Mouse (Mus musculus): ENCODE data around the gene Rims4. TPM values are rescaled to one million over a fixed set of nuclear protein-coding genes. Genes with fewer than 3 reads are reported as not detected.

Gene Rims4
- 0.14 TPM in 1 of 2 replicates, not detected in the other for polyA plus RNA-seq (2011; ENCODE audit: insufficient read length, low read depth, missing spikeins)

DNA sequence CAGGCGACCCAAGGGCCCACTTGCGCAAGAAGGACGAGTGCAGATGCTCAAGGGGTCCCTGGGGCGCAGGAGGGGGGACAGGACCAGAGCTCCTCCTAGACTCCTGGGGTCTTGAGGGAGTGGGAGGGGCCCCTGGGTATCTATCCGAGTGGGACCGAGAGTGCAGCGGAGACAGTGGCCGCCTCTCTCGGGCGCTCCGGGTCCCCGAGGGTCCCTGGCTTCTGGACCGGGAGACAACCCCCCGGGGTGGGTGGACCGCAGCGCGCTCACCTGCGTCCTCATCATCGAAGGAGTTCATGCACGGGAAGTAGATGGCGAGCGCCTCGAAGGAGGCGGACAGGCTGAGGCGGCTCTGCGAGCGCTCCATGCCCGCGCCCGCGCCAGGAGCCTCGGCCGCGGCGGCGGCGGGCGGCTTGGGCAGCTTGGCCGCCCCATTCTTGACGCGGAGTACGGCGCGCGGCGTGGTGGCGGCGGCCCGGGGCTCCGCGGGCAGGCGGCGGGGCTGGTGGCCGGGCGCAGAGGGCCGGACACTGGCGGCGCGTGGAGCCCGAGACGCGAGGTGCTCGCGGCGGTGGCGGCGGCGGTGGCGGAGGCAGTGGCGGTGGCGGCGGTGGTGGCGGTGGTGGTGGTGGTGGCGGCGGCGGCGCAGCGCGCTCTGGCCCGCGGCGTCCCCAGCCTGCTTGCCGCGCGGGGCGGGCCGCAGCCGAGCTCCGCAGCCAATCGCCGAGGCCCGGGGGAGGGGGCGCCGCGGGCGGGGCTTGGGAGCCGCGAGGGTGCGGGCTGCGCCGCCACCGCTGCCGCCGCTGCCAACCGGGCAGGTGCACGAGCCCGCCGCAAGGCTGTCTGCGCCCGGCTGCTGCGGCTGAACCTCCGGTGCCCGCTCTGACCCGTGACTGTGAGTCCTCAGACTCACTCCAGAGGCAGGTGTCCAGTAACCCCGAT, at the start of gene Rims4:
Gene Rims4 (minus strand): TSS at position 367 of the 942 bp plus-strand sequence.
- no peaks in the 10 kb centered on the region for H3K4me1 ChIP-seq (ENCODE audit: control insufficient read depth, insufficient read depth, low read length)
- TF ChIP-seq POLR2A (IDR thresholded peaks at IDR 0.05; ENCODE audit: low read depth, low read length) (no peak), CTCF (IDR thresholded peaks at IDR 0.05; ENCODE audit: borderline replicate concordance, insufficient read depth, low read length) (no peak)
- H3K4me3 ChIP-seq (ENCODE audit: insufficient read depth, low read length), result peak within 1 kb of the TSS; percentile 18; the same call in 1 of the 2 replicates
- no peak within 1 kb of the TSS for H3K27ac ChIP-seq (ENCODE audit: insufficient read depth, low read length)

- Histone ChIP-seq H3K4me1 (ENCODE audit: control insufficient read depth, insufficient read depth, low read length) (no peaks in the 10 kb centered on the region), H3K4me3 (ENCODE audit: insufficient read depth, low read length) (no peak overlapping the region), H3K27ac (ENCODE audit: insufficient read depth, low read length) (no peak overlapping the region)
- no peak for TF ChIP-seq CTCF (IDR thresholded peaks at IDR 0.05; ENCODE audit: borderline replicate concordance, insufficient read depth, low read length)
- no peak for TF ChIP-seq POLR2A (IDR thresholded peaks at IDR 0.05; ENCODE audit: low read depth, low read length)
Observed at GRCm38 (mm10) chr2:163965706-163966105, 47.2 kb upstream of the Rims4 start.

GRCm38 (mm10) chr2:163964606-163965560, 46.4 kb upstream of the Rims4 start:
- Histone ChIP-seq H3K4me3 (ENCODE audit: insufficient read depth, low read length) (no peak overlapping the region), H3K4me1 (ENCODE audit: control insufficient read depth, insufficient read depth, low read length) (no peaks in the 10 kb centered on the region), H3K27ac (ENCODE audit: insufficient read depth, low read length) (no peak overlapping the region)
- TF ChIP-seq CTCF (IDR thresholded peaks at IDR 0.05; ENCODE audit: borderline replicate concordance, insufficient read depth, low read length), result no peak
- no peak for TF ChIP-seq POLR2A (IDR thresholded peaks at IDR 0.05; ENCODE audit: low read depth, low read length)

DNA sequence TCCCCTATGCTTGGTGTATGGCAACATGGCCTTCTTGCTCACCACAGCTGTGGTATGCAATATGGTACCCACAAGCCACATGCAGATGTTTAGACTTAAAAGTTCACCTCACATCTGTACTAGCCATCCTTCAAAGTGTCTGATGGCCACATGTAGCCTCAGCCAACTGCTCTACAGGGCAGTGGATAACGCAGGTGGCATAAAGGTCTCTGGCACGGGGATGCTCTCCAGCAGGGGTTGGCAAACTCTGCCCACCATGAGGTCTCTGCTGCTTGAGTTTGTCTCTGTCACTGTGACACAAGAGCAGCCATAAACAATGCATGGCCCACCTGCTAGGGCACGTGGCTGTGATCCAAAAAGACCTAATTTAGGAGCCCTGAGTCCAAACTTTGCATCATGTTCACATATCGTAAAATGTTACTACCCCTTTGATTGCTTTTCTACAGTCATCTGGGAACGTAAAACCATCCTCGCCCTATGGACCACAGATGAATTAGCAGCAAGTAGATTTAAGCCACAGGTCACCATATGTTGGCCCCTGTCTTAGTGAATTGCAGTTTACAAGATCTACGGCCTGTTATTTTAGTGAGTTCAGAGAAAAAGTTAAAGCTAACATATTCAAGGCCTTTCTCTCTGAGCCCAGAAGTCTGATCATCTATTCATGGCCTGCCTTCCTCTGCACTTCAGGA, 35.3 kb upstream of the Rims4 start:
- TF ChIP-seq CTCF (IDR thresholded peaks at IDR 0.05; ENCODE audit: borderline replicate concordance, insufficient read depth, low read length), result no peak
- Histone ChIP-seq H3K27ac (ENCODE audit: insufficient read depth, low read length) (no peak overlapping the region), H3K4me1 (ENCODE audit: control insufficient read depth, insufficient read depth, low read length) (no peaks in the 10 kb centered on the region), H3K4me3 (ENCODE audit: insufficient read depth, low read length) (no peak overlapping the region)

- Histone ChIP-seq H3K4me3 (ENCODE audit: insufficient read depth, low read length) (no peak overlapping the region), H3K4me1 (ENCODE audit: control insufficient read depth, insufficient read depth, low read length) (no peaks in the 10 kb centered on the region), H3K27ac (ENCODE audit: insufficient read depth, low read length) (no peak overlapping the region)
- TF ChIP-seq POLR2A (IDR thresholded peaks at IDR 0.05; ENCODE audit: low read depth, low read length) (no peak), CTCF (IDR thresholded peaks at IDR 0.05; ENCODE audit: borderline replicate concordance, insufficient read depth, low read length) (peak; percentile 70; the same call in 1 of the 2 replicates)
Observed at GRCm38 (mm10) chr2:163951770-163952169, 33.3 kb upstream of the Rims4 start.

DNA sequence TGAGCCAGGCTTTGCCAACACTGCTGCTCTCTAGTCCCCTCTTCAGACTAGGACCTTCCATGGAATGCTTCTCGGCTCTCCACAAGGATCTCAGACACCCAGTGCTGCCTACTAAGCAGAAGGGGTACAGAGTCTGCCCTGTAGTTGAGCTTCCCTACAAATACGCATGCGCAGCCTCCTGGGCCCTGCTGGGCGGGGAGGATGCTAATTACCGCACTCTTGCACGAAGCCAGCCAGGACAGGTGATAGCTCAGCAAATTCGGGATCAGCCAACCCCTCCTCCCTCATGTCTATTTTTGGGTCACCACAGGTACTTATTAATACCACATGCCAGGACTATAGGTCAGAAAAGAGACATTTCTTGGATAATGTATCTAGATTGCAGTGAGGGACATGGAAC, 29.5 kb upstream of the Rims4 start:
- TF ChIP-seq POLR2A (IDR thresholded peaks at IDR 0.05; ENCODE audit: low read depth, low read length) (no peak), CTCF (IDR thresholded peaks at IDR 0.05; ENCODE audit: borderline replicate concordance, insufficient read depth, low read length) (no peak)
- Histone ChIP-seq H3K27ac (ENCODE audit: insufficient read depth, low read length) (no peak overlapping the region), H3K4me3 (ENCODE audit: insufficient read depth, low read length) (no peak overlapping the region), H3K4me1 (ENCODE audit: control insufficient read depth, insufficient read depth, low read length) (no peaks in the 10 kb centered on the region)

GRCm38 (mm10) chr2:163946221-163946620, 27.7 kb upstream of the Rims4 start:
- TF ChIP-seq CTCF (IDR thresholded peaks at IDR 0.05; ENCODE audit: borderline replicate concordance, insufficient read depth, low read length), result no peak
- TF ChIP-seq POLR2A (IDR thresholded peaks at IDR 0.05; ENCODE audit: low read depth, low read length), result no peak
- H3K27ac ChIP-seq (ENCODE audit: insufficient read depth, low read length), result no peak overlapping the region
- H3K4me3 ChIP-seq (ENCODE audit: insufficient read depth, low read length), result no peak overlapping the region

DNA sequence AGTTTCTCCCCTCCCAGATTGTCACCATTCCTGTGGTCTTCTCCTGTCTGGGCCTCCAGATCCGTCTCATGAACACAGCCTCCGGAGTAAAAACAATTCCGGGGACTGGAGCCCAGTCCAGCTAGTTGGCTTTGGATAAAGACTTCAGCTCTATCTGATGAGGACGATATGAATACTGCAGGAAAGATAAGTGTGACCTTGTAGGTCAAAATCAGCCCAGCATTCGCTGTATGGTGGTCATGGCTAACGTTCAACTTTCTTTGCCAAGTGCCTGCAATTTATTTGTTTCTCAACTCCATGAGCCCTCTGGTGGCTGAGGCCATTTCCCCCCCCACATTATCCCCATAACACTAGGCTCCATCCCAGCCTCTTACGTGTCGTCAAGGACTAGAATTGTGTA, 26.0 kb upstream of the Rims4 start:
- Histone ChIP-seq H3K4me3 (ENCODE audit: insufficient read depth, low read length) (no peak overlapping the region), H3K27ac (ENCODE audit: insufficient read depth, low read length) (no peak overlapping the region), H3K4me1 (ENCODE audit: control insufficient read depth, insufficient read depth, low read length) (no peaks in the 10 kb centered on the region)
- no peak for TF ChIP-seq POLR2A (IDR thresholded peaks at IDR 0.05; ENCODE audit: low read depth, low read length)
- TF ChIP-seq CTCF (IDR thresholded peaks at IDR 0.05; ENCODE audit: borderline replicate concordance, insufficient read depth, low read length), result no peak

More at GRCm38 (mm10) chr2:163946221-163946620, 27.7 kb upstream of the Rims4 start:
- no peaks in the 10 kb centered on the region for H3K4me1 ChIP-seq (ENCODE audit: control insufficient read depth, insufficient read depth, low read length)

GRCm38 (mm10) chr2:163943056-163943455, 24.6 kb upstream of the Rims4 start:
- TF ChIP-seq CTCF (IDR thresholded peaks at IDR 0.05; ENCODE audit: borderline replicate concordance, insufficient read depth, low read length) (no peak), POLR2A (IDR thresholded peaks at IDR 0.05; ENCODE audit: low read depth, low read length) (no peak)
- Histone ChIP-seq H3K4me3 (ENCODE audit: insufficient read depth, low read length) (no peak overlapping the region), H3K4me1 (ENCODE audit: control insufficient read depth, insufficient read depth, low read length) (no peaks in the 10 kb centered on the region), H3K27ac (ENCODE audit: insufficient read depth, low read length) (no peak overlapping the region)

All from embryonic fibroblast, embryonic 13.5 days (primary cell).